Mouse (Mus musculus): ENCODE measurements around the gene Fam83g.

DNA sequence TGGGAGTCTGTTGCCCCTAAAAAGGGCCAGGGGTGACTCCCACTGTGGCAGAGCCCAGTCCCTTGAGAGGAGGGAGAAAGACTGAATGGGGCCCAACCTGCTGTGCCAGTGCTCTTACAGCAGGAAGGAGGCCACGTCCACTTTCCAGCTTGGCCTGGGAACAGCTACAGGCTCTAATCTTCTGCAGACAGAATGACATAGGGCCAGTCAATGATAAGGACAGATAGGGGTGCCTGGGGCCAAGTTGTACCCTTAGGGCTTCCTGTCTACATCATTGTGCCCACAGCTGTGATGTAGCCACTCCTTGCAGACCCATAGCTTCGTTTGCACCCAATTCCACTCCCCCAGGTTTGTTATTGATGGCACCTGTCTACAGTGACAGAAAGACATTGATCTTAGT lies 2.2 kb downstream of the Fam83g start:
- TF ChIP-seq CTCF (IDR thresholded peaks at IDR 0.05; ENCODE audit: extremely low read depth, insufficient read length, insufficient replicate concordance, low read depth, low read length) (no peak), POLR2A (IDR thresholded peaks at IDR 0.05; ENCODE audit: low read depth, low read length) (no peak)

Measured in small intestine, adult 2 months (tissue).